Mouse (Mus musculus): ENCODE data around the gene Ampd3. TPM values are rescaled to one million over a fixed set of nuclear protein-coding genes. Genes with fewer than 3 reads are reported as not detected.

Gene Ampd3
- total RNA-seq, 2 experiments from 2014 or later = 24.4 to 25.3 TPM

GRCm38 (mm10) chr7:110785741-110786146 is 17.7 kb downstream of the Ampd3 start:
- no peak overlapping the region for H3K27ac ChIP-seq

GRCm38 (mm10) chr7:110787310-110787709 is 19.3 kb downstream of the Ampd3 start:
- no peak overlapping the region for H3K27ac ChIP-seq
- H3K4me3 ChIP-seq = no peak overlapping the region
- intact Hi-C loops (cut with DNase I) = no loop called here
- DNase-seq (ENCODE audit: extremely low spot score in 1 of 2, low spot score in 2 of 2) = no peak
- no peak for TF ChIP-seq CTCF (IDR thresholded peaks at IDR 0.05)

More at GRCm38 (mm10) chr7:110785741-110786146, 17.7 kb downstream of the Ampd3 start:
- H3K4me3 ChIP-seq = no peak overlapping the region
- intact Hi-C loops (cut with DNase I) = no loop called here
- no peak for DNase-seq (ENCODE audit: extremely low spot score in 1 of 2, low spot score in 2 of 2)
- TF ChIP-seq CTCF (IDR thresholded peaks at IDR 0.05) = no peak

- Histone ChIP-seq H3K4me3 (no peak overlapping the region), H3K27ac (no peak overlapping the region)
- no peak for TF ChIP-seq CTCF (IDR thresholded peaks at IDR 0.05)
- no peak for DNase-seq (ENCODE audit: extremely low spot score in 1 of 2, low spot score in 2 of 2)
- intact Hi-C loops (cut with DNase I) = no loop called here
Observed at GRCm38 (mm10) chr7:110790878-110791277, 22.9 kb downstream of the Ampd3 start.

- Histone ChIP-seq H3K27ac (no peak overlapping the region), H3K4me3 (no peak overlapping the region)
- DNase-seq (ENCODE audit: extremely low spot score in 1 of 2, low spot score in 2 of 2) = no peak
- intact Hi-C loops (cut with DNase I) = no loop called here
- TF ChIP-seq CTCF (IDR thresholded peaks at IDR 0.05) = no peak
Observed at GRCm38 (mm10) chr7:110792201-110792600, 24.2 kb downstream of the Ampd3 start.

- no peak for DNase-seq (ENCODE audit: extremely low spot score in 1 of 2, low spot score in 2 of 2)
- TF ChIP-seq CTCF (IDR thresholded peaks at IDR 0.05) = no peak
- no peak overlapping the region for H3K27ac ChIP-seq
- no peak overlapping the region for H3K4me3 ChIP-seq
- intact Hi-C loops (cut with DNase I) = no loop called here
Observed at GRCm38 (mm10) chr7:110792834-110793233, 24.8 kb downstream of the Ampd3 start.

DNA sequence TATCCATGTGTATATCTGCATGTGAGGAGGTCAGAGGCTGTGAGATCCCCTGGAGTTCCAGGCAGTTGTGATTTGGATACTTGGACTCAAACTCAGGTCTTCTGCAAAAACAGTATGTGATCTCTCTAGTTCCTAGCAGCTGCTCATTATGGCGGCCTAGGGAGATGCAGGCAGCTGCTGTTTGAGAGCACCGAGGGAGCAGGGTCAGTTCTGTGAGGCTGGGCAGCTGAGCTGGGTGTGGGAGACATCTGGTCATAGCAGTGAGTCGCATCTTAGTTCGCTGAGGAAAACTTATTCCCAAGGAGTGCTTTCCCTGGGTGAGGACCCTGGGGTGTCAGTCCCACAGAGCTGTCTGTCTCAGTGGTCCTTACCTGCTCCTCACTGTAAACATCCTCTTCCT is 26.7 kb downstream of the Ampd3 start:
- intact Hi-C loops (cut with DNase I) = no loop called here
- no peak for TF ChIP-seq CTCF (IDR thresholded peaks at IDR 0.05)
- Histone ChIP-seq H3K4me3 (no peak overlapping the region), H3K27ac (no peak overlapping the region)
- no peak for DNase-seq (ENCODE audit: extremely low spot score in 1 of 2, low spot score in 2 of 2)

DNA sequence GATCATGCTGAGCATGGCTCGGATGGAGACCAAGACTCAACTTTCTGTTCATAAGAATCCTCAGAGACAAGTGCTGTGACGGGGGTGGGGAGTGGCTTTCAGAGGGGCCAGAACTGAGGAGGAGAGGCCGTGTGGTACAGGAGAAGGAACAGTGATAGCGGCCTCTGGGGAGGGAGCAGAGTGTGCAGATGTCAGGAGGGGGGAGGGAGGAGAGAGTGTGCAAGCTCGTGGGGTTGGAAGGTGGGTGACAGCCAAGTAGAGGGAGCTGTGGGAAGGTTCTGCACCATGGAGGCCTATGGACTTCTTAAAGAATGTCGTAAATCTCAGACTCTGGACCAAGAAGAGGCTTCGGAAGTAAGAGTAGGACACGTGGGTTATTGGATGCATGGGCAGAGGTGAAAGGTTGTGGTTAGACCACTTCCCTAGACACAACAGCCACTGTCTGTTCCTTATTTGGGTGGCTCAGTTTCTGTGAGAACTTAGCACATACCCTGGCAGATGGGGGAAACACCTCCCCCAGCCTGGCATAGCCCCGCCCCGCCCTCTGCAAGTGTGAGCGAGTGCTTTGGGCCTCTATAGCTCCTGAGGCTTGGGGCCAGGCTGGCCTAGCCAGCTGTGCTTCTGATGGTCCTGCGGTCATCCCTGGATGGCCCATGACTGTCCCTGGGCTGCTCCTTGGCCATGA is 28.5 kb downstream of the Ampd3 start:
- intact Hi-C loops (cut with DNase I) = no loop called here
- DNase-seq (ENCODE audit: extremely low spot score in 1 of 2, low spot score in 2 of 2) = no peak

DNA sequence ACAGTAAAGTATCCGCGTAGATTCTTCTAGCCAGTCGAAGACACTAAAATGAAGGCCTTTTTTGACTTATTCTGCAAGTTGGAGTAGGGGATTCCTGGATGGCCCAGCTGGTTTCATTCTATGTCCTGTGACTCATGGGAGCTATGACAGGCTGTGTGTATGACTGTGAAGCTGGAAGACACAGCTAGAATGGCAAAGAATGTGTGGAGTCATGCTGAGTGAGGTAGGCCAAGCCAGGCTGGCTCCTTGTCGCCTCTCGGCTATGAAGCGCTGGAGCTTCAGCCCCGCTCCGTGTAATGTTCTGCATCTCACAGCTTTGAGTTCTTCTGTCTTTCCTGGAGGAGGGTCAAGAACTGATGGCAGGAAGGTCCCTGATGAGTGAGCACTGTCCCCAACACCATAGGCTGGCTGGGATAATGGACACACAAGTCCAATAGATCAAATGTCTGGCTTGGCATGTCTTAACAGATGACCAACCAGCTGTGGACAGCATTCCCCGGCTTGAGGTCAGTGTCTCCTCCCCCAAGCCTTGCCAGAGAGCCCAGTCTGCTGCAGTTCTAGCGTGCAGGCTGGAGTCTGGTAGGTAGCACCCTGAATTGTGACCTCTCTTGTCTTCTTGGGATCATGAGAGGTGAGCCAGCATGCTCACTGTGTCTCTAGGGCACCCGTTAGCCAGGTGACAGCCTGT is 29.9 kb downstream of the Ampd3 start:
- intact Hi-C loops (cut with DNase I) = no loop called here
- no peak for TF ChIP-seq CTCF (IDR thresholded peaks at IDR 0.05)
- Histone ChIP-seq H3K4me3 (no peak overlapping the region), H3K27ac (no peak overlapping the region)
- no peak for DNase-seq (ENCODE audit: extremely low spot score in 1 of 2, low spot score in 2 of 2)

More for the DNA sequence above, 28.5 kb downstream of the Ampd3 start:
- H3K4me3 ChIP-seq = no peak overlapping the region
- no peak for TF ChIP-seq CTCF (IDR thresholded peaks at IDR 0.05)
- no peak overlapping the region for H3K27ac ChIP-seq

DNA sequence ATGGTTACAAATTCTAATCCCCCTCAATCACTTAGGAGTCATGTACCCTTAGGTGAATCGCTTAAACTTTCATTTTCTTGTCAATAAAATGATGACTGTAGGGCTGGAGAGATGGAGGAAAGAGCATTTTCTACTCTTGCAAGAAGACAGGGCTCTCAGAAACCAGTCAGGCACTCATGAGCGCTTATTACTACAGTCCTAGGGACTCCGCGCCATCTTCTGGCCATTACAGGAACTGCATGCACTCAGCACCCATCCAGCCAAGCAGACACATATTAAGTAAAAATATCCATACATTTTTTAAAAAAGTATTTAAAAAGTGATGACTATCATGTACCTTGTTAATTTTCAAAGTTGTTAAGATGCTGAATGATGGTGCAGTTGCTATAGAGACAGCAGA is 33.0 kb downstream of the Ampd3 start:
- no peak; the same call in none of the 2 replicates for TF ChIP-seq CTCF (IDR thresholded peaks at IDR 0.05)
- intact Hi-C loops (cut with DNase I) = loop anchor here (1.0 to 5.0 kb wide), 2 partner anchors 74 to 514 kb away; no protein-coding TSS in a partner anchor
- H3K27ac ChIP-seq = no peak overlapping the region
- H3K4me3 ChIP-seq = no peak overlapping the region
- peak; percentile 85 to 89 for DNase-seq (ENCODE audit: extremely low spot score in 1 of 2, low spot score in 2 of 2)

GRCm38 (mm10) chr7:110803131-110803530 is 35.1 kb downstream of the Ampd3 start:
- intact Hi-C loops (cut with DNase I) = loop anchor here (5.0 kb wide), 1 partner anchor 516 kb away; no protein-coding TSS in a partner anchor
- no peak for TF ChIP-seq CTCF (IDR thresholded peaks at IDR 0.05)
- H3K4me3 ChIP-seq = no peak overlapping the region
- no peak overlapping the region for H3K27ac ChIP-seq
- no peak for DNase-seq (ENCODE audit: extremely low spot score in 1 of 2, low spot score in 2 of 2)

DNA sequence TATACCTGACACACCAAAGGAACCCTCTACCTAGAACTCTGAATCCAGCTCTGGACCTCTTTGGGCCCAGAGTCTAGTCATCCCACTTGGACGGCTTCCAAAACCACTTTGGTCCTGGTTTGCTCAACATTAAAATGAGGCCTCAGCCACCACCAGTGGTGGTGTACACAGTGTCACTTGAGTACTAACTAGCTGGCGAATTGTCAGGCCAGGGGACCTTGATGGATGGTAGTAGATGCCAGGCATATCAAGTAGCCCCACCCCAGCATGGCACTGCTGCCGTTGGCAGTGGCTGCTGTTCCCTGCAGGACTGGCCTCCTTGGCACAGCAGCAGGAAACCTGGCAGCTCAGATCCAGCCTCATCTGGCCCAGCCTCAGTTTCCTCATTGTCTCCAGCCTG is 36.3 kb downstream of the Ampd3 start:
- DNase-seq (ENCODE audit: extremely low spot score in 1 of 2, low spot score in 2 of 2) = peak in 1 of 2 experiments; percentile 54
- Histone ChIP-seq H3K27ac (no peak overlapping the region), H3K4me3 (no peak overlapping the region)
- intact Hi-C loops (cut with DNase I) = loop anchor here (5.0 kb wide), 1 partner anchor 517 kb away; no protein-coding TSS in a partner anchor
- no peak for TF ChIP-seq CTCF (IDR thresholded peaks at IDR 0.05)

GRCm38 (mm10) chr7:110807460-110808030 is 39.5 kb downstream of the Ampd3 start:
- intact Hi-C loops (cut with DNase I) = no loop called here
- TF ChIP-seq CTCF (IDR thresholded peaks at IDR 0.05) = no peak
- H3K27ac ChIP-seq = no peak overlapping the region
- no peak overlapping the region for H3K4me3 ChIP-seq
- no peak for DNase-seq (ENCODE audit: extremely low spot score in 1 of 2, low spot score in 2 of 2)

All from left cerebral cortex, adult 2 months (tissue).